Mouse (Mus musculus) limb, embryonic 10.5 days (tissue): Measurements from ENCODE around the gene Scn3a. TPM values are rescaled to one million over a fixed set of nuclear protein-coding genes. Genes with fewer than 3 reads are reported as not detected.
A peak's percentile ranks its signal among the peaks of the same experiment; 100 is the strongest.

Experiments used
- DNase-seq: peaks from one replicate; pipeline ENCODE4 v3.0.0-alpha.2; 2017; ENCODE audit warnings: low spot score
- H3K27ac ChIP-seq: fragments of 300-500 bp; sonication (generic); 2 replicates; pipeline ENCODE4 v1.5.1; 2016; ENCODE audit warnings: mild to moderate bottlenecking
- H3K27me3 ChIP-seq: fragments of 300-500 bp; sonication (generic); 2 replicates; pipeline ENCODE4 v1.6.1; 2016; ENCODE audit warnings: low read depth, mild to moderate bottlenecking; ENCODE audit not compliant: poor library complexity, severe bottlenecking
- H3K36me3 ChIP-seq: fragments of 300-500 bp; sonication (generic); 2 replicates; pipeline ENCODE4 v1.6.1; 2016; ENCODE audit warnings: mild to moderate bottlenecking, moderate library complexity
- H3K4me1 ChIP-seq: fragments of 300-500 bp; sonication (generic); 2 replicates; pipeline ENCODE4 v1.6.1; 2016
- H3K4me3 ChIP-seq: fragments of 300-500 bp; sonication (generic); 2 replicates; pipeline ENCODE4 v1.5.1; 2016; ENCODE audit warnings: mild to moderate bottlenecking, moderate library complexity
- H3K9me3 ChIP-seq: fragments of 300-500 bp; sonication (generic); replicated peaks from 2 replicates; pipeline ENCODE4 v1.6.1; 2016; ENCODE audit warnings: mild to moderate bottlenecking
- WGBS: fragments of 180-500 bp; shearing (Covaris S2); methylation state at CpG from one replicate; pipeline ENCODE4 v1.1.7; 2016; 5-methylcytosine and 5-hydroxymethylcytosine counted together
- polyA plus RNA-seq: library from polyadenylated mRNA; unstranded; fragments of >200 nt; fragmentation: Nextera tagmentation; extraction: Ambion mirVana; gene quantifications from 2 replicates; pipeline ENCODE4 v1.2.1, GENCODE M21; 2016

The Scn3a gene
- 0.95 and 1.6 TPM in 2 replicates for polyA plus RNA-seq

- Histone ChIP-seq H3K36me3 (no peaks in the 10 kb centered on the region), H3K4me1 (peaks cover 5% of the 10 kb centered on the region), H3K27ac (no peak within 1 kb of the TSS), H3K27me3 (no peaks in the 10 kb centered on the region), H3K9me3 (no peaks in the 10 kb centered on the region), H3K4me3 (no peak within 1 kb of the TSS)
- DNase-seq, result peak; percentile 65
- 27% methylated on average over 16 of the region's 16 CpGs for WGBS
Measured at GRCm38 (mm10) chr2:65566793-65567787, at the start of gene Scn3a. Gene Scn3a (minus strand): TSS chr2:65567627.

DNA sequence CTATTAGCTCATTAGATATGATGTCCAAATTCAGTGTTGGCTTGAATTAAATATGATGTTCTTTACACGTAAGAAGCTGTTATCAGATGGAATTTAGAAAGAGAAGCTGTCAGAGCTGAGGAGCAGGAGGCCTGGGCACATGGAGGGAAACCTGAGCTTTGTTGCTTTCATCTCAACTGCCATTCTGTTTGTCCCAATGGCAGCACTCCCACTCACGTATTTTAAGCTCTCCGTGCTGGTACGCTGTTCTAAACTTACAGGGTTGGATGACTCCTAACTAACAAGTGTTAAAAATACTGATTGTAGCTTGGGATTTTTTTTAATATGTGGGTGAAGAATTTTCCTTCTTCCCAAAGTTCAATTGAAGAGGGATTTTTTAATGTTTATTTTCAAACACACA, 44.5 kb upstream of the Scn3a start:
- no peak overlapping the region for H3K27ac ChIP-seq
- 83% methylated on average over 4 of the region's 4 CpGs for WGBS
- no peaks in the 10 kb centered on the region for H3K36me3 ChIP-seq
- no peaks in the 10 kb centered on the region for H3K4me1 ChIP-seq
- H3K4me3 ChIP-seq, result no peak overlapping the region
- H3K9me3 ChIP-seq, result no peaks in the 10 kb centered on the region
- no peaks in the 10 kb centered on the region for H3K27me3 ChIP-seq
- no peak for DNase-seq

DNA sequence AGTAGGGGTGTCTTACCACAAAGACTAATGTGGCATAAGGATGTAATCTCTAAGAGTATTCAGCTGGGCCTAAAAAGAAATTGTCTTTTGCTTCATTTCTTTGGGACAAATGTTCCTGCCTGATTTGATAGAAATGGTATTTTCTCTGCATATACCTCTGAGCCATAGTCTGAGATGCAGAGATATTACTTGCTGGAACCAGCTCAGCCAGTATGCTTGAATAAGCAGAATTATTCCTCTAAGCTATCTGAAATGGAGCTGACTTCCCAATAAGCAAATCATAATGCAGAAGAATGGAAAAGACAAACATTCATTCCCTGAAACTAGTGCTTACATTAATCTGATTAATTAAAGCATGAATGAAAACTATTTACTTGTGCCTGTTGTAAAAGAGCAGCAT, 40.4 kb upstream of the Scn3a start:
- no peaks in the 10 kb centered on the region for H3K9me3 ChIP-seq
- no peak overlapping the region for H3K4me3 ChIP-seq
- H3K36me3 ChIP-seq, result no peaks in the 10 kb centered on the region
- no peak for DNase-seq
- no peaks in the 10 kb centered on the region for H3K27me3 ChIP-seq
- no peak overlapping the region for H3K27ac ChIP-seq
- H3K4me1 ChIP-seq, result no peaks in the 10 kb centered on the region

GRCm38 (mm10) chr2:65587679-65588078, 20.3 kb upstream of the Scn3a start:
- Histone ChIP-seq H3K9me3 (no peaks in the 10 kb centered on the region), H3K4me1 (no peaks in the 10 kb centered on the region), H3K36me3 (no peaks in the 10 kb centered on the region), H3K27me3 (no peaks in the 10 kb centered on the region), H3K27ac (no peak overlapping the region), H3K4me3 (no peak overlapping the region)
- no peak for DNase-seq
- 82% methylated on average over 5 of the region's 5 CpGs for WGBS

DNA sequence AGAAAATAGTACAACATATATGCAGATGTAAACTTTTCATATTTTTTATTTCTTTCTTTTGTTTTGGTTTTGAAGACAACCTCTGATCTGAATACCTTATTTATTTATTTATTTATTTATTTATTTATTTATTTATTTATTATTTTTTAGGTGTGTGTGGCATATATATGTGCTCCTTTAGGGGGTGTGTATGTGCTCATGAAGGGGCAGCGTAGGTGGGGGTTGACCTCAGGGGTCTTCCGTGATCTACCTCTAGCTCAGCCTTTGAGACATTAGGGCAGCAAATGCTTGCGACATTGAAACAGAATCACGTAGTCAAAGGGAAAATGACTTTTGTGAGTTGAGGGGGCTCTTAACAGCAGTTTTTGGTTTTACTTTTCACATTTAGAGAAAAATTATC, 498 bp upstream of the Scn3a start:
- H3K27ac ChIP-seq, result no peak overlapping the region
- WGBS, result 96% methylated on average over 4 of the region's 4 CpGs
- DNase-seq, result no peak
- no peaks in the 10 kb centered on the region for H3K27me3 ChIP-seq
- peaks cover 5% of the 10 kb centered on the region for H3K4me1 ChIP-seq
- H3K4me3 ChIP-seq, result no peak overlapping the region
- H3K9me3 ChIP-seq, result no peaks in the 10 kb centered on the region
- H3K36me3 ChIP-seq, result no peaks in the 10 kb centered on the region

GRCm38 (mm10) chr2:65563898-65564297, 3.5 kb downstream of the Scn3a start:
- DNase-seq, result no peak
- peaks cover 5% of the 10 kb centered on the region for H3K4me1 ChIP-seq
- no peak overlapping the region for H3K27ac ChIP-seq
- WGBS, result 29% methylated on average over 4 of the region's 4 CpGs
- no peaks in the 10 kb centered on the region for H3K36me3 ChIP-seq
- no peak overlapping the region for H3K4me3 ChIP-seq
- H3K27me3 ChIP-seq, result no peaks in the 10 kb centered on the region
- H3K9me3 ChIP-seq, result no peaks in the 10 kb centered on the region

DNA sequence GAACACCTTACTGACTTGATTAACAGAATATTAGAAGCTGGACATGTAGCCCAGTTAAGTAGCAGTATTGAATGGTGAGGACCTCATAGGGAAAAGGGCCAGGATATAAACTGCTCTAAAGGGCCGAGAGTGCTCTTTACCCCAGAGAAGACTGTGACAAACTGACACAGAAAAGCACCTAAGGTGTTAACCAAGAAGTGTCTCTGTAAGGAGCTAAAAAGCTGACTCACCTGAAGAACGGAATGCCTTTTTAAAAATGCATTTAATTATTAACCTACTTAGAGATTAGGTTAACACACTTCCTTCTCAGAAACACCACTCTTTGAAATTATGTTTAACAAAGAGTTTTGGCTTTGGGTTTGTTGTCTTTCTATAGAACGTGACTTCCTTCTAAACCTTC, 9.7 kb downstream of the Scn3a start:
- Histone ChIP-seq H3K4me3 (no peak overlapping the region), H3K9me3 (no peaks in the 10 kb centered on the region), H3K4me1 (peaks cover 1% of the 10 kb centered on the region), H3K27me3 (no peaks in the 10 kb centered on the region), H3K27ac (no peak overlapping the region), H3K36me3 (no peaks in the 10 kb centered on the region)
- 86% methylated on average over 3 of the region's 3 CpGs for WGBS
- no peak for DNase-seq

GRCm38 (mm10) chr2:65554662-65555061, 12.8 kb downstream of the Scn3a start:
- Histone ChIP-seq H3K27ac (no peak overlapping the region), H3K4me1 (peaks cover 13% of the 10 kb centered on the region), H3K27me3 (no peaks in the 10 kb centered on the region), H3K9me3 (no peaks in the 10 kb centered on the region), H3K4me3 (no peak overlapping the region), H3K36me3 (no peaks in the 10 kb centered on the region)
- WGBS, result 86% methylated on average over 7 of the region's 7 CpGs
- DNase-seq, result no peak

DNA sequence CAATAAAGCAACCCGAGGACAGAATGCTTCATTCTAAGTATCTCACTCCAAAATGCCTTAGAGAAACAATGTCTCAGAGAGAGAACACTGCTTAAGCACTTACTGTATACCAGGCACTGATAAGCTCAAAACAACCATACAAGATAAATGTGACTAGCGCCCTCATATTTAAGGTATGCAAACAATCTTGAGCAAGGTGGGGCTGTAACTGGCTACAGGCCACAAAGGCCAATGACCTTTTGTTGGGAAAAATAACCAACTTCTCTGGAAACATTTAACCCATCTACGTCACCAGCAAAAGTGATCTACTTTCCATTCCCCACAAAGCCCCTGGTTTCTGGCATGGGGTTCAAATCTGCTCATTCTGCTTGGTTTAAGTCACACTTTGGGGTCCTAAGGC, 14.0 kb downstream of the Scn3a start:
- DNase-seq, result no peak
- WGBS, result 73% methylated on average over 3 of the region's 3 CpGs
- H3K36me3 ChIP-seq, result no peaks in the 10 kb centered on the region
- H3K27me3 ChIP-seq, result no peaks in the 10 kb centered on the region
- no peaks in the 10 kb centered on the region for H3K9me3 ChIP-seq
- H3K4me3 ChIP-seq, result no peak overlapping the region
- no peak overlapping the region for H3K27ac ChIP-seq
- peaks cover 13% of the 10 kb centered on the region for H3K4me1 ChIP-seq

GRCm38 (mm10) chr2:65552727-65553126, 14.7 kb downstream of the Scn3a start:
- DNase-seq, result no peak
- 60% methylated on average over 3 of the region's 3 CpGs for WGBS
- Histone ChIP-seq H3K4me3 (no peak overlapping the region), H3K27ac (no peak overlapping the region), H3K36me3 (no peaks in the 10 kb centered on the region), H3K27me3 (no peaks in the 10 kb centered on the region), H3K4me1 (peaks cover 13% of the 10 kb centered on the region), H3K9me3 (no peaks in the 10 kb centered on the region)

DNA sequence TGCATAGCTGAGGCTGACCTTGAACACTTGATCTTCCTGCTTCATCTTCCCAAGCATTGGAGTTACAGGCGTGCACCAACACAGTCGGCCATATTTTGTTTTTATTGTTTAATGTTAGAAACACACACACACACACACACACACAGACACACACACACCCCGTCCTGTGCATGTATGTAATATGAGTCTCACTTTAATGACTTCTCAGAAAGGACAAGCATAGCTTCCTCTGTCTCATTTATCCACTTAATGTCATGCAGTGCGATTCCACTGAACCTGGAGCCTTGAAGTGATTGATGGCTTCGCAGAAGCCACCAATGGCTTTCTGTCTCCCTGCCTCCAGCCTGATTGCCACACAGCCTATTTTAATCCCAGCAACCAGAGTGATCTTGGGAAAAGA, 15.2 kb downstream of the Scn3a start:
- H3K4me1 ChIP-seq, result peaks cover 13% of the 10 kb centered on the region
- DNase-seq, result no peak
- WGBS, result 48% methylated on average over 5 of the region's 5 CpGs
- H3K27ac ChIP-seq, result no peak overlapping the region
- H3K4me3 ChIP-seq, result no peak overlapping the region
- no peaks in the 10 kb centered on the region for H3K36me3 ChIP-seq
- no peaks in the 10 kb centered on the region for H3K9me3 ChIP-seq
- H3K27me3 ChIP-seq, result no peaks in the 10 kb centered on the region

GRCm38 (mm10) chr2:65551736-65552135, 15.7 kb downstream of the Scn3a start:
- H3K27ac ChIP-seq, result no peak overlapping the region
- peaks cover 13% of the 10 kb centered on the region for H3K4me1 ChIP-seq
- no peak overlapping the region for H3K4me3 ChIP-seq
- H3K27me3 ChIP-seq, result no peaks in the 10 kb centered on the region
- no peaks in the 10 kb centered on the region for H3K36me3 ChIP-seq
- no peaks in the 10 kb centered on the region for H3K9me3 ChIP-seq
- WGBS, result 52% methylated on average over 2 of the region's 2 CpGs
- DNase-seq, result peak; percentile 41

- 95% methylated on average over 3 of the region's 3 CpGs for WGBS
- H3K4me1 ChIP-seq, result peaks cover 13% of the 10 kb centered on the region
- H3K27ac ChIP-seq, result no peak overlapping the region
- no peaks in the 10 kb centered on the region for H3K27me3 ChIP-seq
- no peak overlapping the region for H3K4me3 ChIP-seq
- DNase-seq, result no peak
- H3K36me3 ChIP-seq, result no peaks in the 10 kb centered on the region
- H3K9me3 ChIP-seq, result no peaks in the 10 kb centered on the region
Measured at GRCm38 (mm10) chr2:65550564-65550963, 16.9 kb downstream of the Scn3a start.
